Mouse (Mus musculus) embryonic facial prominence, embryonic 11.5 days (tissue): ENCODE measurements around the gene Samhd1. TPM values are rescaled to one million over a fixed set of nuclear protein-coding genes. Genes with fewer than 3 reads are reported as not detected.

Source experiments
- ATAC-seq: fragments of 200-750 bp; cut with Nextera tagmentation; replicated peaks from 2 replicates; pipeline ENCODE4 v1.8.0; 2017; ENCODE audit warnings: low read depth; ENCODE audit not compliant: insufficient number of reproducible peaks, low FRiP score, low TSS enrichment
- DNase-seq: peaks from one replicate; pipeline ENCODE4 v3.0.0-alpha.2; 2015; ENCODE audit warnings: low spot score
- H3K27ac ChIP-seq: fragments of 300-500 bp; sonication (generic); replicated peaks from 2 replicates; pipeline ENCODE4 v1.5.1; 2014; ENCODE audit warnings: mild to moderate bottlenecking, low read depth, low read length, control low read depth
- H3K27me3 ChIP-seq: fragments of 300-500 bp; sonication (generic); 2 replicates; pipeline ENCODE4 v1.6.1; 2014; ENCODE audit warnings: mild to moderate bottlenecking, low read length, moderate library complexity, mixed read lengths; ENCODE audit not compliant: control insufficient read depth, insufficient read depth
- H3K36me3 ChIP-seq: fragments of 300-500 bp; sonication (generic); replicated peaks from 2 replicates; pipeline ENCODE4 v1.6.1; 2014; ENCODE audit warnings: low read depth, mild to moderate bottlenecking, low read length, moderate library complexity, mixed read lengths; ENCODE audit not compliant: control insufficient read depth, insufficient read depth
- H3K4me1 ChIP-seq: fragments of 300-500 bp; sonication (generic); 2 replicates; pipeline ENCODE4 v1.6.1; 2014; ENCODE audit warnings: low read length, mixed read lengths; ENCODE audit not compliant: control insufficient read depth, insufficient read depth
- H3K4me2 ChIP-seq: fragments of 300-500 bp; sonication (generic); 2 replicates; pipeline ENCODE4 v1.6.1; 2014; ENCODE audit warnings: low read depth, mild to moderate bottlenecking, control low read depth, low read length, moderate library complexity
- H3K4me3 ChIP-seq: fragments of 300-500 bp; sonication (generic); 2 replicates; pipeline ENCODE4 v1.5.1; 2014; ENCODE audit warnings: low read depth, low read length, control low read depth
- H3K9ac ChIP-seq: fragments of 300-500 bp; sonication (generic); replicated peaks from 2 replicates; pipeline ENCODE4 v1.6.1; 2014; ENCODE audit warnings: mild to moderate bottlenecking, control low read depth, low read length
- H3K9me3 ChIP-seq: fragments of 300-500 bp; sonication (generic); replicated peaks from 2 replicates; pipeline ENCODE4 v1.6.1; 2016; ENCODE audit warnings: mild to moderate bottlenecking, low read length, inconsistent platforms, mixed read lengths; ENCODE audit not compliant: control insufficient read depth
- WGBS: fragments of 180-500 bp; shearing (Covaris S2); extraction: QIAGEN DNeasy Blood & Tissue Kit; methylation state at CpG from one replicate; pipeline ENCODE4 v1.1.7; 2014; 5-methylcytosine and 5-hydroxymethylcytosine counted together
- polyA plus RNA-seq: library from polyadenylated mRNA; unstranded; fragments of >200 nt; fragmentation: Nextera tagmentation; extraction: Ambion mirVana; gene quantifications from 2 replicates; pipeline ENCODE4 v1.2.1, GENCODE M21; 2014

Samhd1 gene
- polyA plus RNA-seq, 1 experiment from 2014 or later: 34.0 TPM

- Histone ChIP-seq H3K36me3 (peaks cover 3% of the 10 kb centered on the region; the same call in 1 of the 2 replicates), H3K27ac (peak overlapping the region; percentile 57; the same call in 1 of the 2 replicates), H3K4me2 (no peak overlapping the region), H3K27me3 (no peaks in the 10 kb centered on the region), H3K4me3 (no peak overlapping the region), H3K9ac (no peak overlapping the region; the same call in 1 of the 2 replicates), H3K9me3 (no peaks in the 10 kb centered on the region), H3K4me1 (peaks cover 7% of the 10 kb centered on the region)
- 62% methylated on average over 8 of the region's 8 CpGs for WGBS
- ATAC-seq: no peak
- DNase-seq: no peak
Measured at GRCm38 (mm10) chr2:157059166-157059565, 75.9 kb downstream of the Samhd1 start.

DNA sequence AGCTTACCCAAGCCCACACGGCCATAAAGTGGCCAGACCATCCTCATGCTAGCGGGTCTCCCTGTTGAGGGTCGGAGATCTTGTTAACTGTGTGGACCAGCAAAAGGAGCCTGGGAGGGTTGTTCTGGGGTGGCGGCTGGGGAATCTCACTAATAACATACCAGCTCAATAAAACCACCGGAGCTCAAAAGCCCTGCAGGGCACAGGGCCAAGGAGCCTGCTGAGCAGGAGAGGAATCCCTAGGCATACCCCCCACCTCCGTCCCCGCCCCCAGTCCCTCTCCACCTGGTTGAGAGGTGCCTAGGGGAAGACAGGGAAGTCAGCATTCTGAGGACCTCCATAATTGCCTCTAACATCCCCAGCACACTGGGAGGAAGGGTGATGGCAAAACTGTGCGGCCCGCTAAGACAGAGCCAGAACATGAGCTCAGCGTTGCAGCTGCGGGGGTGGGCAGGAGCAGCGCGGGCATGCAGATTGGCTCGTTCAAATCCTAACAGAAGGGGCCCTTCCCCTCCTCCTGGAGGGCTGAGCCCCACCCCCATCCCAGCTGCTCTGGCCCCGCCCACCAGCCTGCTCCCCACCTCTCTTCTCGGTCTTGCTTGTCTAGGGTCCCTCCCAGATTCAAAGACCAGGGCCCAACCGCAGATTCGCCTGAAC, 76.6 kb downstream of the Samhd1 start:
- Histone ChIP-seq H3K9ac (peak overlapping the region; percentile 43; the same call in 1 of the 2 replicates), H3K27ac (peak overlapping the region; percentile 73), H3K36me3 (peaks cover 3% of the 10 kb centered on the region; the same call in 1 of the 2 replicates), H3K4me1 (peaks cover 7% of the 10 kb centered on the region), H3K9me3 (no peaks in the 10 kb centered on the region), H3K4me2 (peak overlapping the region; percentile 43), H3K27me3 (no peaks in the 10 kb centered on the region), H3K4me3 (no peak overlapping the region)
- WGBS: 13% methylated on average over 18 of the region's 18 CpGs
- ATAC-seq (peak; percentile 80), DNase-seq (peak; percentile 85)

GRCm38 (mm10) chr2:157057758-157058157, 77.3 kb downstream of the Samhd1 start:
- H3K27me3 ChIP-seq: no peaks in the 10 kb centered on the region
- no peak overlapping the region for H3K27ac ChIP-seq
- H3K9ac ChIP-seq: no peak overlapping the region
- no peak for ATAC-seq
- H3K36me3 ChIP-seq: peaks cover 3% of the 10 kb centered on the region
- H3K9me3 ChIP-seq: no peaks in the 10 kb centered on the region
- no peak overlapping the region for H3K4me3 ChIP-seq
- peaks cover 7% of the 10 kb centered on the region for H3K4me1 ChIP-seq
- 91% methylated on average over 4 of the region's 4 CpGs for WGBS
- H3K4me2 ChIP-seq: no peak overlapping the region
- DNase-seq: no peak

DNA sequence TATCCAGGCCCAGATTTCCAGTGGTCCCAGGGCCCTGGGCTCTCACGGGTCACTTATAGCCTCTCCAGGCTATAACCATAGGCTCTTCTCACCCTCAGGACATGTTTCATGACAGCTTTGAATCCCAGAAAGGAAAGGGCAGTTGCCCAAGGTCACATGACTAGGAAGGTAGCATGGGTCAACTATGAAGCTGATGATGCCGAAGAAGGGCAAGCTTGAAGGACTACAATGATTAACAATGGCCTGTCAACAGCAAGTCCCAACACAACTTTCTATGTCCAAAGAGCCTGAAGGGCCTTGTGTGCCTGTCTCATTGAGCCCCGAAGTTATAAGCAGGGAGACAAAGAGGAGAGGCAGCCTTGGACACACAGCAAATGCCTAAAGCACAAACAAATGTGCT, 77.9 kb downstream of the Samhd1 start:
- H3K36me3 ChIP-seq: peaks cover 7% of the 10 kb centered on the region

DNA sequence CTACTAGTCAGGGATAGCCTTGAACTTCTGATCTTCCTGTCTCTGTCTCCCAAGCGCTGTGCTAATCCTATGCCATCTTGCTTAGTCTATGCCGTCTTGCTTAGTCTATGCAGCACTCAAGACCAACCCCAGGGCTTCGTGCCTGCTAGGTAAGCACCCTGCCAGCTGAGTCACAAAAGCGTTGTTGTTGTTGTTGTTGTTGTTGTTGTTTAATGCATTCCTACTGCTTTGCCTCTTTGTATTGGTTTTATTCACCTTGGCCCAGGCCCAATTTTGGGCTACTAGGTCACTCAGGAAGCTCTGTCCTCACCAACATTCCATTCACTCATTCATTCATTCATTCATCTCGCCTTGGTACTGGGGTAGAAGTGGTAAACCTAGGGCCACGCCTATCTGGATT, 79.3 kb downstream of the Samhd1 start:
- no peak overlapping the region for H3K4me2 ChIP-seq
- DNase-seq (no peak), ATAC-seq (no peak)
- H3K36me3 ChIP-seq: peaks cover 7% of the 10 kb centered on the region
- no peak overlapping the region for H3K4me3 ChIP-seq
- no peaks in the 10 kb centered on the region for H3K9me3 ChIP-seq
- 91% methylated on average over 6 of the region's 6 CpGs for WGBS
- no peak overlapping the region for H3K9ac ChIP-seq
- no peaks in the 10 kb centered on the region for H3K27me3 ChIP-seq
- no peak overlapping the region for H3K27ac ChIP-seq
- H3K4me1 ChIP-seq: peaks cover 7% of the 10 kb centered on the region

More for the DNA sequence above, 77.9 kb downstream of the Samhd1 start:
- Histone ChIP-seq H3K27me3 (no peaks in the 10 kb centered on the region), H3K4me1 (peaks cover 7% of the 10 kb centered on the region), H3K9me3 (no peaks in the 10 kb centered on the region), H3K4me2 (no peak overlapping the region), H3K4me3 (no peak overlapping the region), H3K27ac (no peak overlapping the region), H3K9ac (no peak overlapping the region)
- WGBS: 92% methylated on average over 3 of the region's 3 CpGs
- ATAC-seq (no peak), DNase-seq (no peak)

- Histone ChIP-seq H3K4me2 (no peak overlapping the region), H3K9me3 (no peaks in the 10 kb centered on the region), H3K9ac (no peak overlapping the region), H3K4me1 (peaks cover 7% of the 10 kb centered on the region), H3K36me3 (peaks cover 7% of the 10 kb centered on the region), H3K4me3 (no peak overlapping the region), H3K27me3 (no peaks in the 10 kb centered on the region), H3K27ac (no peak overlapping the region)
- 79% methylated on average over 5 of the region's 5 CpGs for WGBS
- ATAC-seq (no peak), DNase-seq (no peak)
Measured at GRCm38 (mm10) chr2:157054816-157055215, 80.2 kb downstream of the Samhd1 start.

DNA sequence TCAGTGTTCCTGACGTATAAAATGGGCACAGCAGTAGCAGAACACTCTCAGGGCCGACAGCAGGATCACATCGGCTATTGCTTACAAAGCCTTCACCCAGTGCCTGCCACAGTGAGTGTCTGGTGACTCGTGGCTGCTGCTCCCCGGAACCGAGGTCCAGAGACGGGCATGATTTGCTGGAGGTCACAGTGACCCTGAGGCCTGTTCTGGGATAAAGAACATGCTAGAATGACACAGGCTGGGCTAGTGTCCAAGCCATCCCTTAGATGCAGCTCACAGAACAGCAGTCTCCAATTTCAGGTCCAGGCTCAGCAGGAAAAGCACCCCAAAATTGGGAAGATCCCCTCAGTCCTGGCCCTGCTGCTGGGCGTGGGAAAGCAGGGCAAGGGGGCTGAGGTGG, 80.8 kb downstream of the Samhd1 start:
- ATAC-seq (no peak), DNase-seq (no peak)
- 92% methylated on average over 8 of the region's 8 CpGs for WGBS
- no peaks in the 10 kb centered on the region for H3K9me3 ChIP-seq
- no peaks in the 10 kb centered on the region for H3K27me3 ChIP-seq
- H3K4me3 ChIP-seq: no peak overlapping the region
- H3K4me1 ChIP-seq: peaks cover 7% of the 10 kb centered on the region
- no peak overlapping the region for H3K4me2 ChIP-seq
- H3K9ac ChIP-seq: no peak overlapping the region
- no peak overlapping the region for H3K27ac ChIP-seq
- H3K36me3 ChIP-seq: peaks cover 8% of the 10 kb centered on the region

- Histone ChIP-seq H3K4me1 (peaks cover 6% of the 10 kb centered on the region), H3K27ac (no peak overlapping the region), H3K36me3 (peaks cover 8% of the 10 kb centered on the region), H3K4me3 (no peak overlapping the region), H3K9me3 (no peaks in the 10 kb centered on the region), H3K27me3 (no peaks in the 10 kb centered on the region), H3K4me2 (no peak overlapping the region), H3K9ac (no peak overlapping the region)
- ATAC-seq: no peak
- no peak for DNase-seq
- 79% methylated on average over 4 of the region's 4 CpGs for WGBS
Measured at GRCm38 (mm10) chr2:157053787-157054186, 81.3 kb downstream of the Samhd1 start.
